Mouse (Mus musculus) ovary, adult 10 weeks (tissue): ENCODE measurements around the gene Pom121l12. TPM values are rescaled to one million over a fixed set of nuclear protein-coding genes. Genes with fewer than 3 reads are reported as not detected.

Source experiments
- polyA plus RNA-seq: library from polyadenylated mRNA; stranded (reverse); fragments of 350-450 nt; fragmentation: Illumina TruSeq; extraction: RNeasy Lipid Tissue Mini Kit (QIAGEN cat#74804); gene quantifications from one replicate; pipeline ENCODE4 v1.2.3, GENCODE M21; 2014

The Pom121l12 gene
- polyA plus RNA-seq = not detected

GRCm38 (mm10) chr11:14598976-14599375 is at the start of gene Pom121l12:
Pom121l12 (plus strand) TSS chr11:14599276.

